Mouse (Mus musculus) forebrain, embryonic 13.5 days (tissue): ENCODE data around the gene Nav2. TPM values are rescaled to one million over a fixed set of nuclear protein-coding genes. Genes with fewer than 3 reads are reported as not detected.

ENCODE experiments used
- ATAC-seq: fragments of 200-750 bp; cut with Nextera tagmentation; 2 replicates; pipeline ENCODE4 v1.8.0; 2017
- H3K27ac ChIP-seq: fragments of 300-500 bp; sonication (generic); 2 replicates; pipeline ENCODE4 v1.5.1; 2015; ENCODE audit warnings: inconsistent platforms, mild to moderate bottlenecking, moderate library complexity
- H3K27me3 ChIP-seq: fragments of 300-500 bp; sonication (generic); 2 replicates; pipeline ENCODE4 v1.6.1; 2015; ENCODE audit warnings: mild to moderate bottlenecking, inconsistent platforms
- H3K36me3 ChIP-seq: fragments of 300-500 bp; sonication (generic); 2 replicates; pipeline ENCODE4 v1.6.1; 2015; ENCODE audit warnings: mild to moderate bottlenecking, inconsistent platforms; ENCODE audit not compliant: poor library complexity, severe bottlenecking
- H3K4me1 ChIP-seq: fragments of 300-500 bp; sonication (generic); 2 replicates; pipeline ENCODE4 v1.6.1; 2015; ENCODE audit warnings: inconsistent platforms
- H3K4me2 ChIP-seq: fragments of 300-500 bp; sonication (generic); 2 replicates; pipeline ENCODE4 v1.6.1; 2015; ENCODE audit warnings: inconsistent platforms, mild to moderate bottlenecking, moderate library complexity
- H3K4me3 ChIP-seq: fragments of 300-500 bp; sonication (generic); 2 replicates; pipeline ENCODE4 v1.5.1; 2015; ENCODE audit warnings: mild to moderate bottlenecking, inconsistent platforms
- H3K9ac ChIP-seq: fragments of 300-500 bp; sonication (generic); 2 replicates; pipeline ENCODE4 v1.6.1; 2015; ENCODE audit warnings: mild to moderate bottlenecking, inconsistent platforms
- H3K9me3 ChIP-seq: fragments of 300-500 bp; sonication (generic); replicated peaks from 2 replicates; pipeline ENCODE4 v1.6.1; 2016; ENCODE audit warnings: inconsistent platforms
- WGBS: fragments of 180-500 bp; shearing (Covaris S2); methylation state at CpG from one replicate; pipeline ENCODE4 v1.1.7; 2015; 5-methylcytosine and 5-hydroxymethylcytosine counted together
- polyA plus RNA-seq: library from polyadenylated mRNA; unstranded; fragments of >200 nt; fragmentation: Nextera tagmentation; extraction: Ambion mirVana; gene quantifications from 2 replicates; pipeline ENCODE4 v1.2.1, GENCODE M21; 2015

The Nav2 gene
- polyA plus RNA-seq, 1 experiment from 2014 or later = 11.2 TPM

GRCm38 (mm10) chr7:49380940-49381339 is 472.4 kb downstream of the Nav2 start:
- H3K9ac ChIP-seq = no peak overlapping the region
- no peaks in the 10 kb centered on the region for H3K9me3 ChIP-seq
- H3K4me3 ChIP-seq = no peak overlapping the region
- H3K4me2 ChIP-seq = no peak overlapping the region
- peaks cover 2% of the 10 kb centered on the region for H3K4me1 ChIP-seq
- H3K27ac ChIP-seq = no peak overlapping the region
- no peak for ATAC-seq
- 91% methylated on average over 9 of the region's 9 CpGs for WGBS
- H3K27me3 ChIP-seq = peaks cover 14% of the 10 kb centered on the region; the same call in 1 of the 2 replicates
- no peaks in the 10 kb centered on the region for H3K36me3 ChIP-seq

- H3K4me2 ChIP-seq = no peak overlapping the region
- H3K9me3 ChIP-seq = no peaks in the 10 kb centered on the region
- H3K36me3 ChIP-seq = no peaks in the 10 kb centered on the region
- ATAC-seq = no peak; the same call in 1 of the 2 replicates
- WGBS = 79% methylated on average over 10 of the region's 10 CpGs
- H3K9ac ChIP-seq = no peak overlapping the region
- H3K27me3 ChIP-seq = 0 out of 2 replicates have a peak, but pooled peaks cover 9% of the 10 kb centered on the region
- no peaks in the 10 kb centered on the region for H3K4me1 ChIP-seq
- H3K4me3 ChIP-seq = no peak overlapping the region
- no peak overlapping the region for H3K27ac ChIP-seq
Measured at GRCm38 (mm10) chr7:49382884-49383283, 474.4 kb downstream of the Nav2 start.

- H3K4me3 ChIP-seq = no peak overlapping the region
- H3K27ac ChIP-seq = no peak overlapping the region
- no peaks in the 10 kb centered on the region for H3K36me3 ChIP-seq
- 46% methylated on average over 2 of the region's 2 CpGs for WGBS
- peaks cover 25% of the 10 kb centered on the region for H3K4me1 ChIP-seq
- H3K9ac ChIP-seq = no peak overlapping the region
- no peak for ATAC-seq
- no peaks in the 10 kb centered on the region for H3K27me3 ChIP-seq
- H3K4me2 ChIP-seq = no peak overlapping the region
- H3K9me3 ChIP-seq = no peaks in the 10 kb centered on the region
Measured at GRCm38 (mm10) chr7:49388137-49388536, 479.6 kb downstream of the Nav2 start.

- no peaks in the 10 kb centered on the region for H3K36me3 ChIP-seq
- no peak overlapping the region for H3K9ac ChIP-seq
- H3K9me3 ChIP-seq = no peaks in the 10 kb centered on the region
- H3K4me3 ChIP-seq = no peak overlapping the region
- WGBS = 75% methylated on average over 3 of the region's 3 CpGs
- ATAC-seq = no peak
- no peak overlapping the region for H3K4me2 ChIP-seq
- no peaks in the 10 kb centered on the region for H3K27me3 ChIP-seq
- H3K4me1 ChIP-seq = peaks cover 29% of the 10 kb centered on the region
- no peak overlapping the region for H3K27ac ChIP-seq
Measured at GRCm38 (mm10) chr7:49390312-49390711, 481.8 kb downstream of the Nav2 start.

- Histone ChIP-seq H3K4me1 (peaks cover 29% of the 10 kb centered on the region), H3K27me3 (no peaks in the 10 kb centered on the region), H3K4me2 (no peak overlapping the region), H3K36me3 (no peaks in the 10 kb centered on the region), H3K27ac (no peak overlapping the region), H3K4me3 (no peak overlapping the region), H3K9me3 (no peaks in the 10 kb centered on the region), H3K9ac (no peak overlapping the region)
- peak; percentile 52; the same call in 1 of the 2 replicates for ATAC-seq
- 71% methylated on average over 9 of the region's 9 CpGs for WGBS
Measured at GRCm38 (mm10) chr7:49390829-49391228, 482.3 kb downstream of the Nav2 start.

- no peaks in the 10 kb centered on the region for H3K36me3 ChIP-seq
- H3K4me3 ChIP-seq = no peak overlapping the region
- peak; percentile 60 for ATAC-seq
- H3K4me2 ChIP-seq = no peak overlapping the region
- no peak overlapping the region for H3K9ac ChIP-seq
- peak overlapping the region; percentile 55; the same call in 1 of the 2 replicates for H3K27ac ChIP-seq
- H3K9me3 ChIP-seq = no peaks in the 10 kb centered on the region
- no peaks in the 10 kb centered on the region for H3K27me3 ChIP-seq
- peaks cover 34% of the 10 kb centered on the region for H3K4me1 ChIP-seq
- 38% methylated on average over 3 of the region's 3 CpGs for WGBS
Measured at GRCm38 (mm10) chr7:49392180-49392579, 483.7 kb downstream of the Nav2 start.

GRCm38 (mm10) chr7:49392834-49393233 is 484.3 kb downstream of the Nav2 start:
- no peaks in the 10 kb centered on the region for H3K36me3 ChIP-seq
- H3K9me3 ChIP-seq = no peaks in the 10 kb centered on the region
- 61% methylated on average over 3 of the region's 3 CpGs for WGBS
- H3K4me3 ChIP-seq = no peak overlapping the region
- H3K9ac ChIP-seq = no peak overlapping the region; the same call in 1 of the 2 replicates
- no peaks in the 10 kb centered on the region for H3K27me3 ChIP-seq
- peaks cover 36% of the 10 kb centered on the region for H3K4me1 ChIP-seq
- H3K27ac ChIP-seq = peak overlapping the region; percentile 55
- H3K4me2 ChIP-seq = no peak overlapping the region
- no peak for ATAC-seq

- H3K27me3 ChIP-seq = no peaks in the 10 kb centered on the region
- WGBS = 83% methylated on average over 7 of the region's 7 CpGs
- peaks cover 36% of the 10 kb centered on the region for H3K4me1 ChIP-seq
- H3K36me3 ChIP-seq = no peaks in the 10 kb centered on the region
- H3K9ac ChIP-seq = no peak overlapping the region
- no peak for ATAC-seq
- H3K4me3 ChIP-seq = no peak overlapping the region
- H3K27ac ChIP-seq = no peak overlapping the region
- no peaks in the 10 kb centered on the region for H3K9me3 ChIP-seq
- H3K4me2 ChIP-seq = no peak overlapping the region
Measured at GRCm38 (mm10) chr7:49393857-49394256, 485.3 kb downstream of the Nav2 start.

GRCm38 (mm10) chr7:49396202-49396601 is 487.7 kb downstream of the Nav2 start:
- Histone ChIP-seq H3K36me3 (no peaks in the 10 kb centered on the region), H3K27ac (no peak overlapping the region), H3K9me3 (no peaks in the 10 kb centered on the region), H3K27me3 (no peaks in the 10 kb centered on the region), H3K4me3 (no peak overlapping the region), H3K4me1 (peaks cover 28% of the 10 kb centered on the region), H3K4me2 (no peak overlapping the region), H3K9ac (no peak overlapping the region)
- no peak for ATAC-seq
- 92% methylated on average over 1 of the region's 1 CpGs for WGBS

- Histone ChIP-seq H3K4me2 (no peak overlapping the region), H3K9me3 (no peaks in the 10 kb centered on the region), H3K27me3 (no peaks in the 10 kb centered on the region), H3K27ac (no peak overlapping the region), H3K36me3 (no peaks in the 10 kb centered on the region), H3K4me3 (no peak overlapping the region), H3K9ac (no peak overlapping the region), H3K4me1 (peaks cover 17% of the 10 kb centered on the region)
- 78% methylated on average over 17 of the region's 17 CpGs for WGBS
- ATAC-seq = no peak
Measured at GRCm38 (mm10) chr7:49397441-49398003, 489.0 kb downstream of the Nav2 start.

GRCm38 (mm10) chr7:49398020-49398516 is 489.6 kb downstream of the Nav2 start:
- peaks cover 12% of the 10 kb centered on the region for H3K4me1 ChIP-seq
- 80% methylated on average over 7 of the region's 7 CpGs for WGBS
- H3K9ac ChIP-seq = no peak overlapping the region
- H3K4me3 ChIP-seq = no peak overlapping the region
- H3K4me2 ChIP-seq = no peak overlapping the region
- no peaks in the 10 kb centered on the region for H3K36me3 ChIP-seq
- H3K9me3 ChIP-seq = no peaks in the 10 kb centered on the region
- H3K27me3 ChIP-seq = no peaks in the 10 kb centered on the region
- no peak overlapping the region for H3K27ac ChIP-seq
- ATAC-seq = no peak

- Histone ChIP-seq H3K9me3 (no peaks in the 10 kb centered on the region), H3K9ac (no peak overlapping the region), H3K4me1 (peaks cover 7% of the 10 kb centered on the region; the same call in 1 of the 2 replicates), H3K4me3 (no peak overlapping the region), H3K4me2 (no peak overlapping the region), H3K27ac (no peak overlapping the region), H3K27me3 (no peaks in the 10 kb centered on the region), H3K36me3 (no peaks in the 10 kb centered on the region)
- WGBS = 44% methylated on average over 2 of the region's 2 CpGs
- peak; percentile 68 for ATAC-seq
Measured at GRCm38 (mm10) chr7:49399314-49399713, 490.8 kb downstream of the Nav2 start.

GRCm38 (mm10) chr7:49400463-49400862 is 491.9 kb downstream of the Nav2 start:
- H3K9me3 ChIP-seq = no peaks in the 10 kb centered on the region
- no peak for ATAC-seq
- H3K4me2 ChIP-seq = no peak overlapping the region
- H3K27me3 ChIP-seq = no peaks in the 10 kb centered on the region
- WGBS = 85% methylated on average over 19 of the region's 19 CpGs
- peaks cover 7% of the 10 kb centered on the region; the same call in 1 of the 2 replicates for H3K4me1 ChIP-seq
- H3K27ac ChIP-seq = no peak overlapping the region
- H3K4me3 ChIP-seq = no peak overlapping the region
- no peaks in the 10 kb centered on the region for H3K36me3 ChIP-seq
- H3K9ac ChIP-seq = no peak overlapping the region
